Mouse (Mus musculus) small intestine, adult 2 months (tissue): ENCODE measurements around the gene Hnf1a.

Experiments used
- CTCF ChIP-seq: fragments of 200-500 bp; IDR thresholded peaks from 2 replicates; pipeline ENCODE4 v1.5.1; 2012; ENCODE audit warnings: low read depth, mild to moderate bottlenecking, control low read depth, inconsistent platforms, low read length, moderate library complexity, mixed read lengths; ENCODE audit not compliant: insufficient replicate concordance, insufficient read length; ENCODE audit errors: extremely low read depth
- POLR2A ChIP-seq: fragments of 200-500 bp; IDR thresholded peaks from 2 replicates; pipeline ENCODE4 v1.6.1; 2012; ENCODE audit warnings: low read depth, mild to moderate bottlenecking, control low read depth, inconsistent platforms, low read length, moderate library complexity

DNA sequence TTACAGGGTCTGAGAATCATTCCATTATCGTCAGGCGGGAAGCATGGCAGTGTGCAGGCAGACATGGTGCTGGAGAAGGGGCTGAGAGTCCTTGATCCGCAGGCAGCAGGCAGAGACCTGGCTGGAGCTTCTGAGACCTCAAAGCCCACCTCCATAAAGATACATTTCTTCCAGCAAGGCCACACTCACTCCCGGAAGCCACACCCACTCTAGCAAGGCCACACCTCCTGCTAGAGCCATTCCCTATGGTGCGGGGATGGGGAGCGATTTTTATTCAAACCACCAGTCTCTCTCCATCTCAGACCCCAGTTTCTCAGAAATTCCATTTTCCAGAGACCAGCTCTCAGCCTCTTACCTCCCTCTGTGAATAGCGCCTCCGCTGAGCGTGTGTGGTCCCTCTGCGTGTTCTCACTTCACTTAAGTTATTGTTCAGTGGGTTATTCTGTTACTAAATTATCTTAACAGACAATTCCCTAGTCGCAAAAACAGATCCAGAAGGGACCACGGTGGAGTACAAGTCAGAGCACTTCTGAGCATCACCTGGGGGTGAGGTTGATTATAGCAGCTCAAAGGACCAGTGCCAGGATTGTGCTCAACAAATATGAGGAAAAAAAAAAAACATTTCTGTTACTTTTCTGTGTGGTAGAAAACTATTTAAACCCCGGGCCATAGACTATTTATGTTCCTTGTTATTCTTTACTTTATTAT, 62.1 kb downstream of the Hnf1a start:
- TF ChIP-seq POLR2A, result no peak
- no peak for TF ChIP-seq CTCF
